Mouse (Mus musculus): ENCODE measurements around the gene Wdfy1.

Gene Wdfy1

DNA sequence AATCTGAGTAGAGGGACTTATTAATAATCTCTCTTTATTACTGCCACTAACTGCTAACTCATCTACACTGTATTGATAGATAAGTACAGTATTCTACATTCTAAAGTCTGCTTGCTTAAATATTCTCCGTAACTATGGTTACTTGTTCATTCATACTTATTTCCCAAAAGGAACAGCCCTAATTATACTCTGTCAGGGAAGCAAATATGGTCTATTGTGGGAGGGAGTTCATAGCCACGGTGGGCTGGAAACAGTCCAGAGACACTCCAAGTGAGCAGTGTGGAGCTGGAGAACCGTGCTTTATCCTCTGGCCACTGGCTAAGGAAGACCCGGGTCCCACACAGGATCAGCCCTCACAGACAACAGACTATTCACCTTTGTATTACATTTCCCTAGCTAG is 65.3 kb downstream of the Wdfy1 start:
- DNase-seq (ENCODE audit: low read depth) = no peak

DNA sequence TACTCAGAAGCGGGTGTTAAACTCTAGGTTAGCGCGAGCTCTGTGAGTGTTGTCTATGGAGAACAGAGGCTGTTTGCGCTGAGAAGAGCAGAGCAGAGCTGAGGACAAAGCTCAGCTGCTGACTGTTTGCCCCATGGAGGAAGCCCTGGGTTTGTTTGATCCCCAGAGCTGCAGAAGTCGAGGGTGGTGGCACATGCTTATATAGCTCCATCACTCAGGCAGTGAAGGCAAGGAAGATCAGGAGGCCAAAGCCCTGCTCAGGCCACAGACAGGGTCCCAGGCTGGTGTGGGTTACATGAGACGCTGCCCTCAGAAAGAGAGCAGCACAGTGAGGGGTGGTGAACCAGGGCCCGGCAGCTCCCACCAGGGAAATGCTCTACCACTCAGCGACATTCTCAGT is 65.7 kb downstream of the Wdfy1 start:
- DNase-seq (ENCODE audit: low read depth) = no peak

DNA sequence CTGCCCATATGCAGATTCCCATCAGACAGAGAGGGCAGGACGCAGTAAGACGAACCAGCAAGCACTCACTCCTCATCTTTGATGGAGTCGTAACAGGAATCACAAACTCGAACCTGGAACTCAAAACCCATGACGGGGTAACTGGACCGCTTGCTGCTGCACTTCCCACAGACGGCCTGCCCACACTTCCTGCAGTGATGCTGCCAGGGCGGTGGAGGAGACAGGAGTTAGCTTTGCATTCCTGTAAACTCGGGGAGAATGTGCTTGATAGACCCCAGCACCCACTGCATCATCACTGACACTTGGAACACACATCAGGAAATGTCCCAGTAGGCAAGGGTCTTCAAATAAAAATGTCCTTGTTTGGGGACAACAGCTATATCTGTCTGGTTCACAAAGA is 68.6 kb downstream of the Wdfy1 start:
- DNase-seq (ENCODE audit: low read depth) = no peak

DNA sequence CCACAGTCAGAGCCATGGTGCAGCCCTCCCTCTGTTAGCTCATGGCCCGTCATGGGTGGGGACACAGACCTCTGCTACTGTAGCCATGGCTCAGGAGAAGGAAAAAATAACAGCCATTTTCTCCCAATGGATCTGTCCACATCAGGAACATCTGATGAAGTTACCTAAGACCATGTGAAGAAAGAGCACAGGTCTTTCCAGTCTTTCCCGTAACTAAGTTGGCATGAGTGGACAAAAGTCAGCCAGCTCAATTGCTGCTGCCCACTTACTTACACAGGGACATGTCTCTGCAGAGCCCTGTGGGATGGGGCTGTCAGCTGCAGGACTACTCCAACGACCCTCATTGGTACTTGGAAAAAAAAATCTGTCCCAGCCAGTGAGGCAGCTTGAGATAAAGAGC is 69.2 kb downstream of the Wdfy1 start:
- DNase-seq (ENCODE audit: low read depth) = no peak

DNA sequence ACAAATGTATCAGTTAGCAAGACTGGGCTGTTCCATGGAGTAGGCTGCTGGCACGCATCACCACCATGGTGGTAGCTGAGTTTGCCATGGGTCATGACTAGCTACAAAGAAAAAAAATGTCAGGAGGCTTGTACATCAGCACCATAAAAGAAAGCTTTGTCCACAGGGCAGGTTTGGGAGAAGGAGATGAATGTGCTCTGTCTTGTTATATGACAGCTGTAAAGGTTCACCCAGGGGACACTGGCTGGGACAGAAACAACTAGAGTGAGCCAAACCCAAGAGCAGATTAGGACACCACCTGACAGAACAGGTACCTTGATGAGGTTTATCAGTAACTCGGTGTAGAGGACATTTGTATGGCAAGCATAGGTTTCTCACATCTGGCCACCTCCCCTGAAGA is 71.3 kb downstream of the Wdfy1 start:
- DNase-seq (ENCODE audit: low read depth) = no peak

DNA sequence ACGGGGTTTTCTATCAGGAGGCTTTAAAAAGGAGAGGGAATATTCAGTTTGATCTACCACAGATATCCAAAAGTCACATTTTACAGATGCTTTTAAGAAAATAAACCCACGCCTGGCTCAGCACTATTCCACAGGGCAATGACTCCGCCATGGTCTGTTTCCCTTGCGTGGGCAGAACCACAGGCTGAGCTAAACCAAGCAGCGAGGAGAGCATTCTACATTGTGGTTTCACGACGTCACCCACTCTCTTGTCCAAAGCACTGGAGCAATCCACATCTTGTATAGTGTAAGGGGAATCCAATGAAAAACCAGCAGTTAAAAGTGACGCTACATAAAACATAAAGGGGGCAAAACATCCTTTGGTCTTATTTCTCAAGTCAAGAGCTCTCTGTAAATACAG is 72.4 kb downstream of the Wdfy1 start:
- DNase-seq (ENCODE audit: low read depth) = no peak

DNA sequence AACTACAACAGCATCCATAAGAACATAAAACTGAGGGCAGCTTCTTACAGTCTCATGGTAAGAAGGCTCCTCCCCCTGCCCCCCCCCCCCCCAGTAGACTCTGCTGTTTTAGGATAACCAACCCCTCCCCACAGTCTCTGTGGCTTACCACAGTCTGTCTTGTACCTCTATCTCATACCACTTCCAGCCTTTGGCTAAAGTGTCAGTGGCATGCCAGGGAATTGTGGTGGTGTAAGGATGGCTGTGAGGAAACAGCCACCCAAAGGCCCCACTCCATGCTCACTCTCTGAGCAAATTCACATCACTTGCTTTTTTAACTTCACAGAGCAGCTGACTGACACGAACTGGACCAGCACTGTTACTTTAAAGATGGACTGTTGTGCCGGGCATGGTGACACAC is 77.4 kb downstream of the Wdfy1 start:
- no peak for DNase-seq (ENCODE audit: low read depth)

DNA sequence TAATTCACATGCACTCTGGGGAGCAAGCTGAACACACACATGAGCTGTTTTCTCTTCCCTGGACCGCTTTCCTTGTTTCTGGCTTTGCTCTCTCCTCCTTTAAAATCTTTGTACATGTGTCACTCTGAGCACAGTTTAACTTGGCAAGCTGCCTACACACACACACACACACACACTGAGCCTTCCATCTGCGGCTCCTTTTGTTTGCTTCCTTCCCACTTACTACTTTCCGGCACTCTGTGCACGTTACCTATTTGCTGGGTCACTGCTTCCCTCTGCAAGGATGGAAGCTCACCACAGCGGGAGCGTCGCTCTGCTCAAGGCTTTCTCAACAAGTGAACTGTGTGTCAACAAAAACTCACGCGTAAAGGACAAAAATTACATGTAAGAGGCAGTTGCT is 78.6 kb downstream of the Wdfy1 start:
- no peak for DNase-seq (ENCODE audit: low read depth)

DNA sequence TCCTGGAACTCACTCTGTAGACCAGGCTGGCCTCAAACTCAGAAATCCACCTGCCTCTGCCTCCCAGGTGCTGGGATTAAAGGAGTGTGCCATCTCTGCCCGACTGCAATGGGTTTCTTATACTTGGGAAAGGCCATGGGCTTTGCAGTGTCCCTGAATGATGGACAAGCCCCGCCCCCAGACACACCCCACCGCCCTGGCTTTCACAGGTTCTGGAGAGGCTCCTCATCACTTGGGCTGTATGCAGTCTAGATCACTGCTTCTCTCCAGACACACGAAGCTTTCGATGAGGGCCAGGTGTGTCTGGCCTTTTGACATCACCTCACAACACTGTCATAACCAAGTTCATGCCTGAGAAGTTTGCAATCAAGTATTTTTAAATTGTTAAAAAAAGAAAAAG is 79.0 kb downstream of the Wdfy1 start:
- DNase-seq (ENCODE audit: low read depth) = no peak

DNA sequence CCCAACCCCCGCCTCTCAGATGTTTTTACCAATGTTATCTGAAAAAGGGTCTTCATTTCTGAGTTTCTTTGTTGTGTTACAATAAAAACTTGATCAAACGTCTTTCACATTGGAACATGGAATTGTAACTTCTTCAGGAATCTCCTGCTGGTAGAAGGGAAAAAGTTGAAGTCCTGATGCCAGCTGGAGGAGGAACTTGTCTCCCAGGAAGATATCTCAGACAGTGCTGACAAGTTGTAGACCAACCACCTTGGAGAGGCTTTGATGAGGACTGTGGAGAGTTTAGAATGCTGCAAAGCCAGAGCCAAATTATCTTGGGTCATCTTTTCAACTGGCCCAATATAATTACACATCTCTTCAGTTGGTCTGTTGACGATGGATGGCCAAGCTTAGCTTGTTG is 83.5 kb downstream of the Wdfy1 start:
- no peak for DNase-seq (ENCODE audit: low read depth)

DNA sequence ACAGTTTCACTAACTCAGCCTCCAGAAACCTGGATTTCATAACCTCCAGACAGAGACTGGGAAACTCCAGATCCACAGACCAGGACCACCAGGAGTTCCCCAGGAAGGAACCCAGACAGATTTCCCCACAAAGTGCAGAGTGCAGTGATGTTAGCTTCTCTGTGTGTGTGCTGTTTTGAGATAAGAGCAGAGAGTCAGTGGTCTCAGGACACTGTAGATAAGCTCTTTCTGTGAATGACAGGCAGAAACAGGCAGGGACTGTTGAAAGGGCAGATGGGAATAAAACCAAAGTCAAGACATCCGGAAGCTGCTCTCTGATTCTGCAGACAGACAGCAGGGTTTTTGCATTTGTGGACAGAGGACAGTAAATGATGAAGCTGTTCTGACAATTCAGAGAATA is 88.7 kb downstream of the Wdfy1 start:
- no peak for DNase-seq (ENCODE audit: low read depth)

DNA sequence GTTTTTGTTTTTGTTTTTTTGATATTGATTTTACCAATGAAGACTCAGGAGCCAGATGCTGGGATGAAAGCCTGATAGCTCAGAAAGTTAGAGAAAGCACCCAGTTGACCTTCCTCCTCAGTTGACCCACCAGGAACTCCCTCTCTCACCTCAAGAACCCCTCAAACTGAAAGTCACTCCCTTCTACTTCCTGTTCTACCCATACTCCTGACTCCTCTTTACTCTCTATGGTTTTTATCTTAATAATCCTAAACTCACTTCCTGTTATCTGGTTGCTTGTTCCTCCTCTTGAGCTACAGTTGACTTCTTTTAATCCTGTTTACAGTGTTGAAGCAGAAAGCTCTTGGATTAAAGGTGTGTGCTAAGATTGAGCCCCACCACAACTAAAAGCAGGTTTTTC is 91.9 kb downstream of the Wdfy1 start:
- DNase-seq (ENCODE audit: low read depth) = no peak

DNA sequence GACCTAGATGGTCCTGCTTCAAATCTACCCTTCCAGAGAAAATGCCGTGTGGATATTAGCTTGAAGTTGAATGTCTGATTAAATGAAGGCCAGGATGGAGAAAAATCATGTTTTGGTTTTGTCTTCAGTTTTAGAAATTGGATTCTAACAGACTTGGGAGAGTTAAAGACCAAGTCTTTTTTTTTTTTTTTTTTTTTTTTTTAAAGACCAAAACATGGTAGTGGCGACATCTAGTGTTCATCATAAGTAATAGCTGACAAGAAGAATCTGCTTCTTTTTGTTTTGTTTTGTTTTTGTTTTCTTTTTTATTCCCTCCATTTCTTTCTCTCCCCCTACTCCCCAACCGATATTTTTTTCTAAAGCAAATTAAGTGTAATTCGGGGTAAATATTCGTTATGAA is 93.0 kb downstream of the Wdfy1 start:
- DNase-seq (ENCODE audit: low read depth) = no peak

DNA sequence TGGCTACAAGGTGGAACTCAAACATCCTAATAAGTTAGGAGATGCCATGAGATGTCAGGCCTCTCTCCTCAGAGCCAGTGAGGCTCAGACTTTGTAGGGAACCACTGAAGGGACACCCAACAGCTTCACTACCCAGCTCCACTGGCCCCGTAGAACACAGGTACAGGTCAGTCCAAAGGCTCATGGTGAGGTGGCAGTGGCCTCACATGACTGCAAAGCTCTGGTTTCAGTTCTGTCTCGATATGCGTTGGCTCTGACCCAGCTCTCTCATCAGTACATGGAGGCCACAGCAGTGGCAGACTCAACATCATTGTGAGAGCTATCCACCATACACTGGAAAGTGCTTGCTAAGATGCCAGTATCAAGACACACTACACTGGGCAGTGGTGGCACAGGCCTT is 95.2 kb downstream of the Wdfy1 start:
- no peak for DNase-seq (ENCODE audit: low read depth)

DNA sequence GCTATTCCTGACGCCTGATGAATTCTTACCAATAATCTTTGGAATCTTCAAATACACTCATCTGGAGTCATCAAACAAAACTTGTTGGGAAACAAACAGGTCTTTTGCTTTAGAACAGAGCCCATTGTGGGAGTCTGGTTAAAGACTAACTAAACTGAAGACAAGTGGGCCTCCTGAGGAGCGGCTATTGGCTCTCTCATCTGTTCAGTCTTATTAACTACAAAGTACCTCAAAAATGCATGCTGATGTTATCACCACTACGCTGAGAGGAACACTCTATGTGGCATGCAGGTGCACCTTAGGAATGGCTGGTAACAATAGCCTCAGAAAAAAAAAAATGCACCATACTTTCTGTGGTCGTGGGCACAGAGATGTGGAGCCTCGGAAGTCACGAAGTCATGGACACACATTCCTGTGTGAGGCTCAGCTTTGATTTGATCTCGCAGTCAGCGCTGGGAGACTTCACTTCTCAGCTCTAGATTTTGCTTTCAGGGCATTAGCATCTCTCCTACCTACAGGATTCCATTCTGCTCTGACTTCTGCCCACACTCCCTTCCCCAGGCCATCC is 97.7 kb downstream of the Wdfy1 start:
- no peak for DNase-seq (ENCODE audit: low read depth)

DNA sequence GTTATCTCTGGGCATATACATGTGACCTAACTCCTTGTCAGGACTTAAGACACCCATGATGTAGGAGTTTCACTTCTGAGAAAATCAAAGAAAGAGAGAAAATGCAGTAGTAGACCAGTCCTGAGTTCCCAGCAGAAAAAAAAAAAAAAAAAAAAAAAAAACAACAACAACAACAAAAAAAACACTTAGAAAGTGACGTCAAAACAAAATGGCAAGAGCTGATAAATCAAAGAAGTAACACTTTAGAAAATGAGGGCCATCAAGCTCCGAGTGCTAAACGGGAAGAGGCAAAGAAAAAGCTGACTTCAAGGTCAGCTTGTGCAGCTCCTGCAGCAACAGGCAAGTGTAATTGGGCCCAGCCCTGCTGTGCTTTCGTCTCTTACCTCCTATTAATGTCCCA is 100.2 kb downstream of the Wdfy1 start:
- DNase-seq (ENCODE audit: low read depth) = no peak

DNA sequence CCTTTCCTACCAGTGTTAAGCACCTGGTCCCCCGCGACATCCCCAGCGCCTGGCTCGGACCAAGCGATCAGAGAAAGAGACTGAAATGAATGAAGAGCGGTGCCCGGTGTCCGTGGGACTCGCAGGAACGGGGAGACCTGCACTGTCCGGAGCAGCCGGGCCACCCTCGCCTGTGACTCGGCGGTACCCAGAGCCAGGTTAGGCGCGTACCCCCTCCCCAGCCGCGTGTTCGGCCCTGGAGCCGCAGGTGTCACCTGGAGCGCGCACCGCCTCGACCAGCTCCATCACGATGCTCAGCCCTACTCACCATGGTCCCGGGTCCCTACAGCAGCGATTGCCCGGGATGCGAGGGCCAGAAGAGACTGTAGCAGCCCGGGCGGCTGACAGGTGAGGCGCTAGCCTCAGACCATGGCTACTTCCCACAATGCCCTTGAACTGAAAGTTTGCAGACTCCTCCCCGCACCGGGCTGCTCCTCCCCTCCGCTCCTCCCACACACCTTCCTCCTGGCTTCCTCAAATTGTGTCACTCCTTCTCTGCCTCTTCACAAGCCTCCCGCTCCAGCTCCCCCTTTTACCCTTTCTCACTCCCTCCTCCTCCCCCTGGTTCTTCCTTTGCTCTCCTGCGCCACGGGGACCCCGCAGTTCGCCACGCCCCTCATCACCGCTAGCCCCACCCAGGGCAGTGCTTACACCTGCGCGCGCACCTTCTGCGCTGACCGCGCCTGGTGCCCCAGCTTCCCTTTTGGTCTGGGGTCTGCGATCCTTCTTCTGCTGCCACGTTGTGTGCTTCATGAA is 104.2 kb downstream of the Wdfy1 start, which contains the start of gene Ap1s3:
Gene Ap1s3 (minus strand): TSS at position 430 of the 795 bp plus-strand sequence.
- DNase-seq (ENCODE audit: low read depth) = peak; percentile 61

DNA sequence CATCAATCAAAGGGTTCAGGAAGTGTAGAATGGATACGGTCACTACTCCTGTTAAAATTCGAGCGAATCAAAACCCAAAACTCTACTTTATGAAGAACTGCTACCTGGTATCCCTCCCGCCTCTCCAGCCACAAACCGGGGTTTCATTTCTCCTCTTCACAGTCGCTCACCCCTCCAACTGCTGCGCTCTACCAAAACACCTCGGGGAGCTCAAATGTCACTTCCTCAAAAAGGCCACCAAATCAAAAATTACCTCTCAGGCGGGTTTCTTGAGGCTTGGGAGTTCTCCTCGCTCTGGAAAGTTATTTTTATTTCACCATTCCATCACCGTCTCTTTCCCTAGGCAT is 104.8 kb downstream of the Wdfy1 start:
- peak; percentile 53 for DNase-seq (ENCODE audit: low read depth)

DNA sequence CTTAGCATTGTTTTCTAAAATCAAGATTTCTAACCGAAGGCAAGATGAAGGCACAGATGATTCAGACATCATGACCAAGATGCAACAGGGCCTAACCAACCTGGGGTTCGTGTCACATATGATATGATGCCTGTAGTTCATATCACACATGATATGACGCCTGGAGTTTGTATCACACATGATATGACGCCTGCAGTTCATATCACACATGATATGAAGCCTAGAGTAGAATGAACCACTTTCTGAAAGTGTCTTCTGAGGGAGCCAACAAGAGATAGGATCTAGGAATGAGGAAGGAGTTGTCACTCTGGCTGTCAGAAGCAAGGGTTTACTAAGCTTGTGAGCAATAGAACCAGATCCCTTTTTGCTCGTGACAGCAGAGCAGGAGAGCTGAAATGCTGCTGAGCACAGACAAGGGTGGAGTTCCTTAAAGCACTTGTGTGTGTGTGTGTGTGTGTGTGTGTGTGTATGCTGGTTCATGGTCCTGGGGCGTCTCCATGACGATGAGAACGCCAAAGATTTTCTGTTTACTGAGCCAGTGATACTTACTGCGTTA is 106.4 kb downstream of the Wdfy1 start:
- no peak for DNase-seq (ENCODE audit: low read depth)

DNA sequence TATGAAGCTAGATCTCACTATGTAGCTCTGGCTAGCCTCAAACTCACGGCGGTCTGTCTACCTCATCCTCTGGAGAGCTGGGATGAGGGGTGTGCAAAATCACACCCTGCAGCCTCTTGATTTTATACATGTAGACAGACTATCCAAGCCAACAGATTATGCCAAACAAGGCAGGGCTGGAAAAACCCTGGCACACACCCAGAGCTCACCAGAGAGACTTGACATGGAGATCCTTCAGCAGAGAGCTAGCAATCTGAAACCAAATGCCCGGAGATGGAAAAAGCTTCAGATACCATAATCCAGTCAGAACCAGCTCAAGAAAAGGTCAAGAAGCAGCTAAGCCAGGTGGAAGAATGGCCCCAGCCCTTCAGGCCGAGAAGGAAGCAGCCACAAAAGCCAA is 111.0 kb downstream of the Wdfy1 start:
- DNase-seq (ENCODE audit: low read depth) = no peak

DNA sequence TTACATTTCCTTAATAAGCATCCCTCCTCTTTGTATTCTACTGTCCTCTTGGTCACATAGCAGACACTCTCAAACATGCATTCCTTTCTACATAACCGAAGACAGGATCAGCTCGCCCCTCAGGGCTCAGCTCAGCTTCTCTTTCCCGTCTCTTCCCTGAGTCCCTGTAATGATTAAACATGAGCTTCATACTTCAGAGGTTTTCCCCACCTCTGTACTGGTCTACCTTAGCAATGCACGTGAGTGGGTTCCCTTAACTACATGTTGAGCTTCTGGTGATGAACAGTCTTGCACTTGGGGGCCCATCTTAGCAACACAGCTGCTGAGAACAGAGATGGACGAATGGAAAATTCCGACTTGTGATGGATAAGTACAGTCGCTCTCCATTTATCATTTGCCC is 116.3 kb downstream of the Wdfy1 start:
- DNase-seq (ENCODE audit: low read depth) = no peak

DNA sequence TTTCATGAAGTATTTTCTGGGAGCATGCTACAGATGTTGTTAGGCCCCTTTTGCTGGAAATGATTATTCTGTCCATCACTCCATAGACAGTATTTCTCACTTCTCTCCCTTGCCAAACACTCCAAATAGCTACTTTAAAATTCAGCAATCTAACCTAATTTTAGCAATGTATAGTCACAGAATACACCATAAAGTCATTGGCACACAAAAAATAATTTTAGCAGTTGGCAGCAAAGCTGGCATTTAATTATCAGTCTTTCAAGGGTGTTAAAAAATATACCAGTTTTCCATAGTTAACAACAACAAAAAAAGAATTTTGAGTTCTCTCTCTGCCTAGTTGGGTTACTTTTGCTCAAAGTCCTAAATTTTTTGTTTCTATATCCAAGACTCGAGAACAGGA is 118.5 kb downstream of the Wdfy1 start:
- DNase-seq (ENCODE audit: low read depth) = no peak

DNA sequence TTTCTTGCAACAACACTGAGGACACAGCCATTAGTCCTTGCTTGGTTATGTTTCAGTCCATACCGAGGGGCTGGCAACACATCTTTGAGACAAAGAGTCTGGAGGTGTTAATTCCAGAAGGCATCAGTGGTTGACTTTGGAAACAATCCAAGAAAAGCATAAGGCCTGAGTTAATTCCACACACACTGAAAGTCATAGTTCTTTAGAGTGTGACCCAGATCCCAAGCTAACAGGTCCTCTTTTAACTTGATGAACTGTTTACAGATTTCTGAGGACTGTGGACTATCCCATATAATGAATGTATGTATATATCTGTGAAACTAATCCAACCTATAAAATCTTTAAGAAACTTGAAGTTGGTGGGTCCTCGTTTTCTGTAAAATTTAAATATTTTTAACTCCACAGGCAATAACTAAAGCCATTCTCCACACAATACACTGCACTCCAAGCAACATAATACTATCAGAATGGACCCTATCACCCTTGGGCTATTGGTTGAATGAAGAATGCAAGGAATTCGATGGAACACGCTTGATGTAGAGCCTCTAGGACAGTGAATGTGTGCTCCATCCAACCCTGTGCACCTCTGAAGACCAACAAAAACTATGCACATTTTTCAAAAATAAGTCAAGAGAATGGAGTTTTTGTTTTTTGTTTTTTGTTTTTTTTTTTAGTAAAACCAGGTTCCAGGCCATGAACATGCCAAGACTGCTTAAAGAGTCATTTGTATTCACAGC is 120.0 kb downstream of the Wdfy1 start:
- no peak for DNase-seq (ENCODE audit: low read depth)

Measured in c-Kit-positive CD71-negative TER-119-negative erythroid progenitor cells, embryonic 14.5 days (primary cell).